Mouse (Mus musculus): ENCODE measurements around the gene S100a11.
"Not testable (repeated sequence)": the region's sequence is repeated elsewhere in the genome, so short reads cannot be mapped to it uniquely, and the experiment has no call there.

Gene S100a11

GRCm38 (mm10) chr3:93520330-93521193, at the start of gene S100a11:
TSS of gene S100a11 (plus strand) at chr3:93520488.
- no peak for DNase-seq

- DNase-seq: no peak
Measured at GRCm38 (mm10) chr3:93480053-93480452, 40.2 kb upstream of the S100a11 start.

- no peak for DNase-seq
Measured at GRCm38 (mm10) chr3:93481982-93482616, 38.2 kb upstream of the S100a11 start.

- DNase-seq: no peak
Measured at GRCm38 (mm10) chr3:93485611-93486010, 34.7 kb upstream of the S100a11 start.

GRCm38 (mm10) chr3:93488541-93488940, 31.7 kb upstream of the S100a11 start:
- DNase-seq: no peak

GRCm38 (mm10) chr3:93492176-93492575, 28.1 kb upstream of the S100a11 start:
- no peak for DNase-seq

- peak; percentile 49 for DNase-seq
Measured at GRCm38 (mm10) chr3:93493992-93494391, 26.3 kb upstream of the S100a11 start.

- not testable (repeated sequence) for DNase-seq
Measured at GRCm38 (mm10) chr3:93494774-93495173, 25.5 kb upstream of the S100a11 start.

GRCm38 (mm10) chr3:93497131-93497530, 23.2 kb upstream of the S100a11 start:
- DNase-seq: no peak

GRCm38 (mm10) chr3:93499129-93499528, 21.2 kb upstream of the S100a11 start:
- DNase-seq: no peak

GRCm38 (mm10) chr3:93504536-93505189, 15.6 kb upstream of the S100a11 start:
- no peak for DNase-seq

GRCm38 (mm10) chr3:93505960-93506863, 14.1 kb upstream of the S100a11 start:
- no peak for DNase-seq

GRCm38 (mm10) chr3:93506881-93507325, 13.4 kb upstream of the S100a11 start:
- no peak for DNase-seq

GRCm38 (mm10) chr3:93509301-93509700, 11.0 kb upstream of the S100a11 start:
- DNase-seq: no peak

GRCm38 (mm10) chr3:93511036-93511435, 9.3 kb upstream of the S100a11 start:
- no peak for DNase-seq

- no peak for DNase-seq
Measured at GRCm38 (mm10) chr3:93511801-93512200, 8.5 kb upstream of the S100a11 start.

- DNase-seq: no peak
Measured at GRCm38 (mm10) chr3:93512386-93513101, 7.7 kb upstream of the S100a11 start.

- DNase-seq: no peak
Measured at GRCm38 (mm10) chr3:93514628-93515027, 5.7 kb upstream of the S100a11 start.

GRCm38 (mm10) chr3:93517343-93517742, 2.9 kb upstream of the S100a11 start:
- DNase-seq: no peak

GRCm38 (mm10) chr3:93519856-93520329, 395 bp upstream of the S100a11 start:
- no peak for DNase-seq

GRCm38 (mm10) chr3:93521462-93522057, 1.3 kb downstream of the S100a11 start:
- DNase-seq: no peak
